Mouse (Mus musculus): ENCODE results near the gene Allc. TPM values are rescaled to one million over a fixed set of nuclear protein-coding genes. Genes with fewer than 3 reads are reported as not detected.

Gene Allc
- not detected in 2 replicates for total RNA-seq (2021)
- long read RNA-seq, experiment 1 = 0 reads
- long read RNA-seq, experiment 2 = 0 reads

- DNase-seq = no peak
Measured at GRCm38 (mm10) chr12:28582423-28582822, at the start of gene Allc. TSS of gene Allc (minus strand) at chr12:28582523.

- no peak for DNase-seq
Measured at GRCm38 (mm10) chr12:28628436-28628835, 46.1 kb upstream of the Allc start.

GRCm38 (mm10) chr12:28627092-28627491 is 44.8 kb upstream of the Allc start:
- DNase-seq = no peak

- no peak for DNase-seq
Measured at GRCm38 (mm10) chr12:28625407-28625806, 43.1 kb upstream of the Allc start.

GRCm38 (mm10) chr12:28624251-28624650 is 41.9 kb upstream of the Allc start:
- DNase-seq = no peak

GRCm38 (mm10) chr12:28623195-28623594 is 40.9 kb upstream of the Allc start, which contains the start of gene Colec11:
TSS of gene Colec11 (minus strand) at chr12:28623377.
- no peak for DNase-seq

- DNase-seq = no peak
Measured at GRCm38 (mm10) chr12:28622641-28623040, 40.3 kb upstream of the Allc start.

- no peak for DNase-seq
Measured at GRCm38 (mm10) chr12:28622167-28622532, 39.8 kb upstream of the Allc start.

- DNase-seq = no peak
Measured at GRCm38 (mm10) chr12:28621451-28622166, 39.3 kb upstream of the Allc start.

- no peak for DNase-seq
Measured at GRCm38 (mm10) chr12:28617297-28617696, 35.0 kb upstream of the Allc start.

GRCm38 (mm10) chr12:28614401-28614800 is 32.1 kb upstream of the Allc start:
- DNase-seq = no peak

- DNase-seq = no peak
Measured at GRCm38 (mm10) chr12:28612391-28612790, 30.1 kb upstream of the Allc start.

GRCm38 (mm10) chr12:28607546-28608305 is 25.4 kb upstream of the Allc start:
- no peak for DNase-seq

GRCm38 (mm10) chr12:28603494-28603893 is 21.2 kb upstream of the Allc start:
- no peak for DNase-seq

GRCm38 (mm10) chr12:28602259-28602658 is 19.9 kb upstream of the Allc start:
- DNase-seq = peak; percentile 87

GRCm38 (mm10) chr12:28598526-28598991 is 16.2 kb upstream of the Allc start:
- DNase-seq = no peak

- DNase-seq = no peak
Measured at GRCm38 (mm10) chr12:28598110-28598509, 15.8 kb upstream of the Allc start.

GRCm38 (mm10) chr12:28597699-28598098 is 15.4 kb upstream of the Allc start:
- peak; percentile 29 for DNase-seq

- no peak for DNase-seq
Measured at GRCm38 (mm10) chr12:28596851-28597250, 14.5 kb upstream of the Allc start.

GRCm38 (mm10) chr12:28590428-28590827 is 8.1 kb upstream of the Allc start:
- DNase-seq = no peak

GRCm38 (mm10) chr12:28589090-28589868 is 7.0 kb upstream of the Allc start:
- peak; percentile 92 for DNase-seq

GRCm38 (mm10) chr12:28587949-28588348 is 5.6 kb upstream of the Allc start:
- no peak for DNase-seq

GRCm38 (mm10) chr12:28584036-28584435 is 1.7 kb upstream of the Allc start:
- DNase-seq = no peak

All from adrenal gland, postnatal 14 days (tissue).